ENCODE assay signal across 26 mouse cellular contexts in genomic region chr17:83272641-83273040, GRCm38 (mm10). TPM values are rescaled to one million over a fixed set of nuclear protein-coding genes. Genes with fewer than 3 reads are reported as not detected.
DNase-seq lines count a peak whose midpoint lies in the region; ATAC-seq lines count a peak whose summit lies in the region.
"Had no signal": no experiment of that assay in that cellular context is flagged by ENCODE, and none has a peak within 500 bp of the region (broad histone marks: within the 10 kb centered on the region; RNA-seq: fewer than 3 reads in every experiment).

No protein-coding gene starts in this region.

- H3K27me3 ChIP-seq in heart, embryonic 11.5 days (ENCODE audit: control insufficient read depth, insufficient read depth, low read length), result 0 out of 2 replicates have a peak, but pooled peaks cover 2% of the 10 kb centered on the region
- H3K27me3 ChIP-seq in megakaryocyte, embryonic 14.5 days (replicated peaks), result peaks cover 54% of the 10 kb centered on the region
- no peaks in the 10 kb centered on the region; the same call in 1 of the 2 replicates for H3K27me3 ChIP-seq in midbrain, embryonic 14.5 days (ENCODE audit: control insufficient read depth, insufficient read depth, low read length)

- H3K9ac ChIP-seq in heart, embryonic 11.5 days (ENCODE audit: low read depth, low read length), result 0 out of 2 replicates have a peak overlapping the region, but pooled peaks have one; percentile 22
- no peak overlapping the region for H3K9ac ChIP-seq in midbrain, embryonic 14.5 days (replicated peaks; ENCODE audit: low read length)
- H3K9ac ChIP-seq: hindbrain, embryonic 12.5 days; limb, embryonic 15.5 days; neural tube, embryonic 12.5 days had no signal

- no peak for ATAC-seq in heart, embryonic 11.5 days (replicated peaks; ENCODE audit: insufficient number of reproducible peaks, low FRiP score, low TSS enrichment)
- no peak for ATAC-seq in midbrain, embryonic 14.5 days (ENCODE audit: low FRiP score, low TSS enrichment)
- ATAC-seq: activated CD4-positive, CD25-positive, alpha-beta regulatory T cell, adult 4 months; CD4-positive, CD25-positive, alpha-beta regulatory T cell, adult 4 months; forebrain, embryonic 14.5 days; intestine, embryonic 16.5 days; midbrain, embryonic 16.5 days had no signal

- no peaks in the 10 kb centered on the region for H3K36me3 ChIP-seq in heart, embryonic 11.5 days (ENCODE audit: control insufficient read depth, insufficient read depth, low read length)
- H3K36me3 ChIP-seq in megakaryocyte, embryonic 14.5 days (replicated peaks; ENCODE audit: low read length), result no peaks in the 10 kb centered on the region
- no peaks in the 10 kb centered on the region for H3K36me3 ChIP-seq in midbrain, embryonic 14.5 days (ENCODE audit: control insufficient read depth, insufficient read depth, low read length)
- H3K36me3 ChIP-seq: hindbrain, embryonic 12.5 days; limb, embryonic 10.5 days; limb, embryonic 15.5 days; midbrain, embryonic 10.5 days; neural tube, embryonic 12.5 days had no signal

- DNase-seq in heart, postnatal 25 days (ENCODE audit: low spot score), result no peak
- DNase-seq in spleen, postnatal 36 days (ENCODE audit: low spot score in 2 of 2), result peak; percentile 50 to 56
- no peak for DNase-seq in spleen, adult 12 weeks (ENCODE audit: low spot score)
- no peak for DNase-seq in lung, postnatal 25 days (ENCODE audit: low spot score)
- DNase-seq in midbrain, embryonic 14.5 days, result no peak
- DNase-seq: adrenal gland, adult 8-10 months; cerebellum, adult 8-10 months; cerebellum, postnatal 25 days; gastrocnemius, postnatal 14 days; heart, adult 18-20 months; kidney, adult 9 months; lung, postnatal 4 days; right cerebral cortex, adult 18-20 months; thymus, postnatal 4 days had no signal

- no peak overlapping the region for H3K4me3 ChIP-seq in heart, embryonic 11.5 days (ENCODE audit: low read depth, low read length)
- H3K4me3 ChIP-seq in megakaryocyte, embryonic 14.5 days (replicated peaks), result peak overlapping the region; percentile 67
- no peak overlapping the region for H3K4me3 ChIP-seq in midbrain, embryonic 14.5 days (replicated peaks; ENCODE audit: low read depth, low read length)
- H3K4me3 ChIP-seq: hindbrain, embryonic 12.5 days; limb, embryonic 15.5 days; midbrain, embryonic 10.5 days; neural tube, embryonic 12.5 days had no signal

- peaks cover 26% of the 10 kb centered on the region for H3K4me1 ChIP-seq in heart, embryonic 11.5 days (ENCODE audit: control insufficient read depth, insufficient read depth, low read length)
- H3K4me1 ChIP-seq in megakaryocyte, embryonic 14.5 days, result peaks cover 49% of the 10 kb centered on the region
- H3K4me1 ChIP-seq in midbrain, embryonic 14.5 days (ENCODE audit: control insufficient read depth, insufficient read depth, low read length), result 0 out of 2 replicates have a peak, but pooled peaks cover 5% of the 10 kb centered on the region

- no peaks in the 10 kb centered on the region for H3K9me3 ChIP-seq in heart, embryonic 11.5 days (replicated peaks; ENCODE audit: control insufficient read depth, low read length)
- no peaks in the 10 kb centered on the region for H3K9me3 ChIP-seq in megakaryocyte, embryonic 14.5 days
- no peaks in the 10 kb centered on the region for H3K9me3 ChIP-seq in midbrain, embryonic 14.5 days (ENCODE audit: control insufficient read depth, low read length)
- H3K9me3 ChIP-seq: hindbrain, embryonic 12.5 days; limb, embryonic 10.5 days; limb, embryonic 15.5 days; midbrain, embryonic 10.5 days; neural tube, embryonic 12.5 days had no signal

- no peak overlapping the region for H3K4me2 ChIP-seq in heart, embryonic 11.5 days
- no peak overlapping the region for H3K4me2 ChIP-seq in midbrain, embryonic 14.5 days (ENCODE audit: low read length)

- WGBS in heart, embryonic 11.5 days (ENCODE audit: insufficient replicate concordance), result 55% methylated on average over 8 of the region's 8 CpGs
- 66% methylated on average over 8 of the region's 8 CpGs for WGBS in midbrain, embryonic 14.5 days

- H3K27ac ChIP-seq in heart, embryonic 11.5 days (ENCODE audit: low read depth, low read length), result no peak overlapping the region
- no peak overlapping the region for H3K27ac ChIP-seq in midbrain, embryonic 14.5 days (replicated peaks; ENCODE audit: low read depth, low read length)
- H3K27ac ChIP-seq: hindbrain, embryonic 12.5 days; limb, embryonic 10.5 days; limb, embryonic 15.5 days; midbrain, embryonic 10.5 days; neural tube, embryonic 12.5 days had no signal

- intact Hi-C loops in heart, postnatal 25 days (cut with DNase I), result loop anchor here (5.0 kb wide), 4 partner anchors 180 to 460 kb away; partner anchors contain the start of gene Kcng3

RNA-seq across cellular contexts. Expression of gene Pkdcc, which starts 57.5 kb away (rescaled TPM):
- polyA plus RNA-seq in heart, embryonic 11.5 days (2014; fragmentation: Nextera tagmentation; extraction: Ambion mirVana), result 17.9 and 18.0 TPM in 2 replicates
- 10 to 100 TPM; 48.6 to 48.7 TPM for total RNA-seq in heart, postnatal 25 days (2021)
- polyA plus RNA-seq in megakaryocyte, embryonic 14.5 days (2012; ENCODE audit: insufficient read depth, low replicate concordance), result 9.7 TPM in 1 of 2 replicates, not detected in the other
- 5.1 and 7.2 TPM in 2 replicates for polyA plus RNA-seq in midbrain, embryonic 14.5 days (2014; fragmentation: Nextera tagmentation; extraction: Ambion mirVana)
- polyA plus RNA-seq: CD4-positive, CD25-positive, alpha-beta regulatory T cell, adult 4 months had no signal

Comparison
In these comparisons a context has a peak if more than half of its experiments do, and no peak if none do; other contexts are left out.
1. DNase-seq: peak in spleen, postnatal 36 days (2 of 2); none in heart, postnatal 25 days (single experiment), spleen, adult 12 weeks (single experiment), lung, postnatal 25 days (single experiment) and midbrain, embryonic 14.5 days (single experiment).